Mouse (Mus musculus): ENCODE measurements around the gene Slc22a17. TPM values are rescaled to one million over a fixed set of nuclear protein-coding genes. Genes with fewer than 3 reads are reported as not detected.
A peak's percentile ranks its signal among the peaks of the same experiment; 100 is the strongest.

Slc22a17 gene
- polyA plus RNA-seq, 1 experiment: 4.5 TPM

DNA sequence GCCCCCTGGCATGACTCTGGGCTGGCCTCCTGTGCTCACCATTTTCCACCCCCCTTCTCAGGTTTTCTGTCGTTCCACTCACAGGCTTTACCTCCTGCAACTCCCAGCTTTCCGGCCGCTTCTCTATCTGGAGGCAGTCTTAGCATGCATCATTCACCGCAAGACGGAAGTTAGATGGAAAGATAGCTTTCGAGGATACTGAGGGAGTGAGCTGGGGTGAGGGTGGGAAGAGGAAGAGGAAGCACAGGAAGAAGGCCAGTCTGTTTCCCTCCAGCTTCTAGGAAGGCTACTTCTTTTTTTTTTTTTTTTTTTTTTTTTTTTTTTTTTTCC, 23.9 kb upstream of the Slc22a17 start:
- H3K4me1 ChIP-seq (ENCODE audit: control insufficient read depth, insufficient read depth, low read length): no peaks in the 10 kb centered on the region
- H3K27ac ChIP-seq (ENCODE audit: control insufficient read depth, insufficient read depth, low read depth, low read length, poor library complexity): no peak overlapping the region
- WGBS: 25% methylated on average over 6 of the region's 6 CpGs
- TF ChIP-seq POLR2A (IDR thresholded peaks at IDR 0.05; ENCODE audit: borderline replicate concordance, control insufficient read depth, low read depth, low read length) (no peak), CTCF (IDR thresholded peaks at IDR 0.05; ENCODE audit: control insufficient read depth, insufficient read depth, low read length) (no peak)
- no peak overlapping the region for H3K4me3 ChIP-seq (replicated peaks; ENCODE audit: control insufficient read depth, low read depth, low read length)

DNA sequence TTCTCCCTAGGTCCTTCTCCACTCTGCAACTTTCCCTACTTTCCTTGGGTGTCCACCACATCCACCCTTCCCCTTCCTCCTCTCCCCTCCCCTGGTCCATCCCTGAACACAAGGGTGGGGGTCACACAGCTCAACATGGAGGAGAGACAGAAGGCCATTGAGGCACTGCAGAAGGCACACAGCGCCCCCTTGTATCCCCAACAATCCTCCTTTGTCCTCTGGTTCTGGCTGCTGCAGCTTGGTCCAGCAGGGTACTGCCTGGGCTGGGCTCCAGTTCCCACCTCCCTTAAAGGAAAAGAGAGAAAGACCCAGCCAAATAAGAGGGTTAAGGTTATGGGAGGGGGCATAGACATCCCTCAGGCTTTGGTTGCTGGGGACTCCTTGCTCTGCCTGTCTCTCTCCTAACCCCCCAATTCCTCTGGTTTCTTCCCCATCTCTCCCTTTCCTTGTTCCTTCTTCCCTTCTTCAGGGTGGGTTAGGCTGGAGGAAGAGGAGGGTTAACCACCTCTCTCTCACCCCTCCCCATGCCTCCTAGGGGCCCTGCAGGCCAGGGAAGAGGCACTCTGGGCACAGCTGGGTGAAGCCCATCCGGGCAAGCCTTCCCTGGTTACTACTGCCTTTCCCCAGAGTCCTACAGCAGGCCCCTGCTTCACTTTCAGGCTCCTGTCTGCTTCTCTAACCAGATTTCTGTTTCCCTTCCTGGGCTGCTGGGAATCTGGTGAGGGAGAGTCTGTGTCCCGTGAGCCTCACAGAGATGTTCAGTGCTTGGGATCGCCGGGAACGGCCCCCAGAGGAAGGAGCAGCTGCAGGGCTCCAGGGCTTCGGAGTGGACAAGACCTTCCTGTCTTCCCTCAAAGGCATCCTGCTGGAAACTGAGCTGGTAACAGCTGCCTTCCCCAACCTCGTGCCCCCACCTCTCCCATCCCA, 23.2 kb upstream of the Slc22a17 start, which contains the start of gene Cmtm5:
Cmtm5 (plus strand) TSS at position 358 of the 927 bp plus-strand sequence.
- H3K27ac ChIP-seq (ENCODE audit: control insufficient read depth, insufficient read depth, low read depth, low read length, poor library complexity): no peak within 1 kb of the TSS
- no peaks in the 10 kb centered on the region for H3K4me1 ChIP-seq (ENCODE audit: control insufficient read depth, insufficient read depth, low read length)
- TF ChIP-seq CTCF (IDR thresholded peaks at IDR 0.05; ENCODE audit: control insufficient read depth, insufficient read depth, low read length): no peak
- TF ChIP-seq POLR2A (IDR thresholded peaks at IDR 0.05; ENCODE audit: borderline replicate concordance, control insufficient read depth, low read depth, low read length): no peak
- 40% methylated on average over 8 of the region's 8 CpGs for WGBS
- H3K4me3 ChIP-seq (replicated peaks; ENCODE audit: control insufficient read depth, low read depth, low read length): no peak within 1 kb of the TSS

DNA sequence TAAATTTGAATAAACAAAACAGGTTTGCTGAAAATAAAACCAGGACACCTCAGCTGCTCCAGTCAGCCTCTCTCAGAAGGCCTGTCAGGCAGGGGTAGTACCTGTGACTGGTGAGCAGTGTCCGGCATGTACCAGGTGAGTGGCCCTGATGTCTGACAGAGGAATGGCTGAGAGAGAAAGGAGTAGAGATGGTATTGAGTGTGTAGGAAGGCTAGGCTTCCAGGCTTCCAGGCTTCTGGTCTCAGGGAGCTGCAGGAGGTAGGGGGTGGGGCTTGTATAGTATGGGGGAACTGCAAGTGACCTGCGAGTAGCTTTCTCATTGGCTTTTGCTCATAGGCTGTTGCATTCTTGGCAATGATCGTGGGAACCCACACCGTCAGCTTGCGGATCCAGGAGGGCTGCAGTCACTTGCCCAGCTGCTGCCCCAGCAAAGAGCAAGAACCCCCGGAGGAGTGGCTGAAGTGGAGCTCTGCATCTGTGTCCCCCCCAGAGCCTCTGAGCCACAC, 19.8 kb upstream of the Slc22a17 start, which contains the start of gene Il25:
Il25 (plus strand) TSS at position 51 of the 506 bp plus-strand sequence.
- WGBS: 75% methylated on average over 6 of the region's 6 CpGs
- no peak for TF ChIP-seq CTCF (IDR thresholded peaks at IDR 0.05; ENCODE audit: control insufficient read depth, insufficient read depth, low read length)
- no peak for TF ChIP-seq POLR2A (IDR thresholded peaks at IDR 0.05; ENCODE audit: borderline replicate concordance, control insufficient read depth, low read depth, low read length)
- Histone ChIP-seq H3K4me1 (ENCODE audit: control insufficient read depth, insufficient read depth, low read length) (no peaks in the 10 kb centered on the region; the same call in 1 of the 2 replicates), H3K4me3 (replicated peaks; ENCODE audit: control insufficient read depth, low read depth, low read length) (no peak within 1 kb of the TSS), H3K27ac (ENCODE audit: control insufficient read depth, insufficient read depth, low read depth, low read length, poor library complexity) (no peak within 1 kb of the TSS)

DNA sequence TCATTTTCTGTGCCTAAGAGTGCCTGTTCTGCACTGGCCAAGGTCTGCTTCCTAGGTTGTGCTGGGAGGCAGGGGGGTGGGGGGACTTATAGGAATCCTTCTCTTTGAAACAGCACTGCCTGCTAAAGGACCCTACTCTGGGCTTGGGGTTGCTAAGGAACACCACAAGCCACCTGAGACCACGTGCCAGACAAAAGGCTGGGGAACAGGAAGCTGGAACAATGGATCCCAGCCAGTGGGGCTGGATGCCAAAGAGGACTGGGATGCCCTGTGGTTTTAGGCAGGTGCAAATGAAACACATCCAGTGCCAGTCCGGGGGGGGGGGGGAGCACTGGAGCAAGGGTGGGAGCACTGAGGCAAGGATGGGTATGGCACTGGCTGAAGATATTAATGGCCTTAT, 17.5 kb upstream of the Slc22a17 start:
- Histone ChIP-seq H3K4me3 (replicated peaks; ENCODE audit: control insufficient read depth, low read depth, low read length) (no peak overlapping the region), H3K27ac (ENCODE audit: control insufficient read depth, insufficient read depth, low read depth, low read length, poor library complexity) (no peak overlapping the region), H3K4me1 (ENCODE audit: control insufficient read depth, insufficient read depth, low read length) (no peaks in the 10 kb centered on the region; the same call in 1 of the 2 replicates)
- no peak for TF ChIP-seq CTCF (IDR thresholded peaks at IDR 0.05; ENCODE audit: control insufficient read depth, insufficient read depth, low read length)
- WGBS: 25% methylated on average over 2 of the region's 2 CpGs

DNA sequence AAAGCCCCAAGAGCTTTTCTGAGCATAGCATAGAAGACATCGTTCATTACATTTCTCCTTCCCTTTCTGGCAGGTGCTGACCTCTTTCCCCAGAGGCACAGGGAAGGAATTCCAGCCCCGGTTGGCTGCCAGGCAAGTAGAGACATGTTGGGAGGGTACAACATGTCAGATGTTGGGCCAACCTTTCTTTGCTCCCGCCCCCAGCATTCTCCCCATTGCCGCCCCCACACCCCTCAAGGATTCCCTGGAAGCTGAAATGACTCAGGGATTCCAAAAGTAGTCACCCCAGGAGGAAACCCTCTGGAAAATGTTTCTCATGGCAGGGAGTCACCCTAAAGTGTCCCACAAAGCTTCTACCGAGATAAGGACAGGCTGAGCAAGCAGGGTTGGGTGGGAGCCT, 16.9 kb upstream of the Slc22a17 start:
- Histone ChIP-seq H3K4me1 (ENCODE audit: control insufficient read depth, insufficient read depth, low read length) (no peaks in the 10 kb centered on the region; the same call in 1 of the 2 replicates), H3K4me3 (replicated peaks; ENCODE audit: control insufficient read depth, low read depth, low read length) (no peak overlapping the region), H3K27ac (ENCODE audit: control insufficient read depth, insufficient read depth, low read depth, low read length, poor library complexity) (no peak overlapping the region)
- TF ChIP-seq CTCF (IDR thresholded peaks at IDR 0.05; ENCODE audit: control insufficient read depth, insufficient read depth, low read length) (no peak), POLR2A (IDR thresholded peaks at IDR 0.05; ENCODE audit: borderline replicate concordance, control insufficient read depth, low read depth, low read length) (no peak)
- WGBS: 74% methylated on average over 5 of the region's 5 CpGs

DNA sequence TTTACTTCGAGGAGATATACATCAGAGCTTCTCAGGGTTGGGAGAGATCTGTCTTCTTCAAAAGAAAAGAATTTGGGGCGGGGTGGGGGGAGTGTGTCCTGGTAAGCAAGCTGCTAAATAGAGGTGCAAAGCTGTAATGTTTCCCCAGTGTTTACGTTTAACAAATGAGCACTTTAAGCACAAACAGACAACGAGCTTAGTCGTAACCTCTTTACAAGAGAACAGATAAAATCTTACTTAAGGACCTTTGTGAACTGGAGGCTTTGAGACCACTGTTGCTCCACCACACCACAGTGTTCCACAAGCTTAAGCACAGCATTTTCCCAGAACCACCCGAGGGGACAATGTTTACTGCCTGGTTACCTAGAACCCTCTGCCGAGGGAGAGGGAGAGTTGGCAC, 14.4 kb upstream of the Slc22a17 start:
- no peaks in the 10 kb centered on the region; the same call in 1 of the 2 replicates for H3K4me1 ChIP-seq (ENCODE audit: control insufficient read depth, insufficient read depth, low read length)
- WGBS: 44% methylated on average over 7 of the region's 7 CpGs
- H3K4me3 ChIP-seq (replicated peaks; ENCODE audit: control insufficient read depth, low read depth, low read length): no peak overlapping the region
- no peak for TF ChIP-seq POLR2A (IDR thresholded peaks at IDR 0.05; ENCODE audit: borderline replicate concordance, control insufficient read depth, low read depth, low read length)
- TF ChIP-seq CTCF (IDR thresholded peaks at IDR 0.05; ENCODE audit: control insufficient read depth, insufficient read depth, low read length): no peak
- no peak overlapping the region for H3K27ac ChIP-seq (ENCODE audit: control insufficient read depth, insufficient read depth, low read depth, low read length, poor library complexity)

DNA sequence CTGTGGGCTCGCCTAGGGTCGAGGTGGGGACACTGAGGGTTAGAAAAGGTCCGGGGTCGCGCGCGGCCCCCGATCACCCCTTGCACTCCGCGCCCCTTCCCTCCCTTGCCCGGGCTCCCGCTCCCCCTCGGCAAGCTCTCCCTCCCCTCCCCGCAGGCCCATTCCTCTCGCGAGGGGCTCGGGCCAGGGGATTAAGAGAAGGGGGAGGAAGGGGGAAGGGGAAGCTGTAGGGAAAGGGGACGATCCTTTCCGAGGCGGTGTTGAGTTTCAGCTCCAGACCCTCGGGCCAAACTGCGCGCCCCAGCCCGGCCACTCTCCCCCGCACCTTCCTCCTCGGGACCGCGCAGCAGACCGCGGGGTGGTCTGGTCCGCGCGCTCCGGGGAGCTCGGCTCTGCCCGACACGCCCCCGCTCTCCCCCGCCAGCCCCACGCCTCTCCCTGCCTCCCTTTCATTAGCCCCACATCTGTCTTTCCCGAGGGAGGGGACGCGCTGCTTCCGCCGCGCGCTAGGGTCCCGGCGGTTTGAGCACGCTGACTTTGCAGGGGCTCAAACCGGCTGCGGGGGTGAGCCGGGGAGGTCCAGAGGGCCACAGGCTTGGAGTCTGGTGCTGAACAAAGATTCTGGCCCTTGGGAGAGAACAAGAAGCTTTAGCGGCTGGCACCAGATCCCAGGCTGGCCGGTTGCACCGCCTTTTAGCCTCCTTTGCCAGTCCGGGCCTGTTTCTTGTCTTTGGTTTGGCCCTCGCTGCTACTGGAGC, 13.6 kb upstream of the Slc22a17 start:
- Histone ChIP-seq H3K27ac (ENCODE audit: control insufficient read depth, insufficient read depth, low read depth, low read length, poor library complexity) (peak overlapping the region; percentile 33; the same call in 1 of the 2 replicates), H3K4me3 (replicated peaks; ENCODE audit: control insufficient read depth, low read depth, low read length) (no peak overlapping the region), H3K4me1 (ENCODE audit: control insufficient read depth, insufficient read depth, low read length) (no peaks in the 10 kb centered on the region; the same call in 1 of the 2 replicates)
- 2% methylated on average over 50 of the region's 58 CpGs for WGBS
- no peak for TF ChIP-seq CTCF (IDR thresholded peaks at IDR 0.05; ENCODE audit: control insufficient read depth, insufficient read depth, low read length)

Data from bone marrow, adult 2 months (tissue).